Mouse (Mus musculus) adrenal gland, postnatal 4 days (tissue): ENCODE measurements at regions not wholly inside any gene's neighbourhood (a gene's known extent, or its start where the extent isn't known, plus 50 kb on each side); places are given as distances from the start of the nearest gene placed in this dataset.

ENCODE experiments used
- DNase-seq, 2 experiments: peaks; one replicate each; pipeline ENCODE4 v3.0.0; 2021 to 2022; ENCODE audit warnings: low spot score in 2 of 2, mixed read lengths in 2 of 2

- no peak for DNase-seq
Observed at GRCm38 (mm10) chr2:11118625-11119024, 53.3 kb upstream of the Prkcq start.

- no peak for DNase-seq
Observed at GRCm38 (mm10) chr2:11119301-11119700, 52.6 kb upstream of the Prkcq start.
